Mouse (Mus musculus) midbrain, embryonic 11.5 days (tissue): ENCODE results near the gene Rpap1. TPM values are rescaled to one million over a fixed set of nuclear protein-coding genes. Genes with fewer than 3 reads are reported as not detected.

Experiments
- ATAC-seq: fragments of 200-750 bp; cut with Nextera tagmentation; 2 replicates; pipeline ENCODE4 v1.8.0; 2017; ENCODE audit warnings: moderate TSS enrichment, moderate library complexity; ENCODE audit not compliant: low FRiP score
- DNase-seq: peaks from one replicate; pipeline ENCODE4 v3.0.0; 2015; ENCODE audit warnings: low spot score; ENCODE audit errors: missing footprints
- H3K27ac ChIP-seq: fragments of 300-500 bp; sonication (generic); 2 replicates; pipeline ENCODE4 v1.5.1; 2014; ENCODE audit warnings: low read depth, low read length
- H3K27me3 ChIP-seq: fragments of 300-500 bp; sonication (generic); 2 replicates; pipeline ENCODE4 v1.6.1; 2014; ENCODE audit warnings: mild to moderate bottlenecking, low read length, moderate library complexity, mixed read lengths; ENCODE audit not compliant: control insufficient read depth, insufficient read depth
- H3K36me3 ChIP-seq: fragments of 300-500 bp; sonication (generic); 2 replicates; pipeline ENCODE4 v1.6.1; 2014; ENCODE audit warnings: mild to moderate bottlenecking, low read length, moderate library complexity, mixed read lengths; ENCODE audit not compliant: control insufficient read depth, insufficient read depth
- H3K4me1 ChIP-seq: fragments of 300-500 bp; sonication (generic); 2 replicates; pipeline ENCODE4 v1.6.1; 2014; ENCODE audit warnings: low read length; ENCODE audit not compliant: control insufficient read depth, insufficient read depth
- H3K4me2 ChIP-seq: fragments of 300-500 bp; sonication (generic); 2 replicates; pipeline ENCODE4 v1.6.1; 2014; ENCODE audit warnings: mild to moderate bottlenecking, moderate library complexity
- H3K4me3 ChIP-seq: fragments of 300-500 bp; sonication (generic); 2 replicates; pipeline ENCODE4 v1.5.1; 2014; ENCODE audit warnings: low read depth, low read length
- H3K9ac ChIP-seq: fragments of 300-500 bp; sonication (generic); 2 replicates; pipeline ENCODE4 v1.6.1; 2014; ENCODE audit warnings: low read length
- H3K9me3 ChIP-seq: fragments of 300-500 bp; sonication (generic); 2 replicates; pipeline ENCODE4 v1.6.1; 2016; ENCODE audit warnings: low read length; ENCODE audit not compliant: control insufficient read depth
- WGBS: fragments of 180-500 bp; shearing (Covaris S2); extraction: QIAGEN DNeasy Blood & Tissue Kit; methylation state at CpG from one replicate; pipeline ENCODE4 v1.1.7; 2014; 5-methylcytosine and 5-hydroxymethylcytosine counted together
- polyA plus RNA-seq: library from polyadenylated mRNA; unstranded; fragments of >200 nt; fragmentation: Nextera tagmentation; extraction: Ambion mirVana; gene quantifications from 2 replicates; pipeline ENCODE4 v1.2.1, GENCODE M21; 2014

Gene Rpap1
- polyA plus RNA-seq, 1 experiment from 2014 or later = 22.8 TPM

DNA sequence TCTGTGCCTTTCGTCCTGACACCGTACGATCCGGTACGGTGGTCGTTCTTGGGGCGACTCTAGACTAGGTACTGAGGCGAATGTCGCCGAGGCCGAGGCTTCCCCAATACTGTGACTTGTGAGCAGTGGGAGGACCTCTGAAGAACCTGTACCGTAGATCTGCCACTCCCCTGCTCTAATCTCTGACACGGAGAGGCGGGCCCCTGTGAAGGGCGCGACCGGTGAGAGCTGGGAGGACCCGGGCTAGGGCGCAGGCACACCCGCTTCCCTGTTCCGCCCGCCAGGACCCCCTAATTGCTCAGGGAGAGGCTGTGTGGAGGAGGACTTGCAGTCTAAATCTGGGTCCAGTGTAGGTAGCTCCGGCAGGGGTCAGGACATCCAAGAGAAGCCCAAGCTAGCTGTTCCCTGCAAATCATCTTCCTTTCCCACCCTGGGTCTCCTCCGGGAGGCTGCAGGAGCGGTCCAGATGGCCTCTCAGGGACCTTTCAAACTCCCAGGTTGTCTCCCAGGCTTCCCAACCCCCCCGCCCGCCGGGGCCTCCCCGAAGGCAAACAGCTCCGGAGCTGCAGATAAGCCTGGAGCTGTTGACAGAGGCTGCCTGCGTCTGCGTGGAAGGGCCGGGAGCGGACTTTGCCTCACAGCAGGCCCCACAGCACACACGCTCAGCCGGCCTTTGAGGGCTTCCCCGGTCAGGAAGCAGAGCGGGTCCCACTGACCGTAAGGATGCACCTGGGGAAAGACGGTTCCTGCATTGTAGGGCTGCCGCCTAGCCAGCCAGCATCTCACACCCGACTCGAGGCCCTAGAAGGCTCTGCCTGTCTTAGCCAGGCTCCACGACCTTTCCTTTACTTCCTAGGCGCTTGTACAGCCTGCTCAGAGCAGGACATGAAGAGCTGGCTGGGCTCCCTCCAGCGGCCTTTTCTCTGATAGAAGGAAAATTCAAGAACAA lies 42.9 kb downstream of the Rpap1 start:
- Histone ChIP-seq H3K9ac (0 out of 2 replicates have a peak overlapping the region, but pooled peaks have one; percentile 9), H3K4me1 (peaks cover 28% of the 10 kb centered on the region), H3K27ac (no peak overlapping the region), H3K9me3 (no peaks in the 10 kb centered on the region), H3K36me3 (no peaks in the 10 kb centered on the region), H3K4me2 (peak overlapping the region; percentile 33), H3K4me3 (peak overlapping the region; percentile 14), H3K27me3 (peaks cover 37% of the 10 kb centered on the region)
- whole genome bisulfite sequencing = 2% methylated on average over 44 of the region's 46 CpGs
- DNase-seq = peak; percentile 92
- ATAC-seq = no peak

DNA sequence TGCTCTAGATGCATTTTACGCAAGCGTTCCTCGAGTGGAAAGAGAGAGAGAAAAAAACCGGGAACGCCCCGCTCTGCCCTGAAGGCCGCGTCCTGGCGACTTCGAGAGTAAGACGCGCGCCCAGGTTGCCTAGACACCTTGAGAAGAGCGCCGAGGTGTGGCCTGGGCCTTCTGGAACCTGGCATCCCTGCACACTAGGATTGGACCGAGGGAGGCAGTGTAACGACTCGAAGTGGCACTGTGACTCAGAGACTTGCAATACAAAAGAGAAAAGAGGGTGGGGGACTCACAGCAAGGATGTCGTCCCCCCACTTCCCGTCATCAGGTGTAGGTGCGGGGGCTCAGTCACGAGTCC lies 43.6 kb downstream of the Rpap1 start:
- no peaks in the 10 kb centered on the region for H3K9me3 ChIP-seq
- no peaks in the 10 kb centered on the region for H3K36me3 ChIP-seq
- no peak overlapping the region for H3K9ac ChIP-seq
- WGBS = 5% methylated on average over 22 of the region's 22 CpGs
- DNase-seq (peak; percentile 90), ATAC-seq (no peak)
- H3K4me3 ChIP-seq = peak overlapping the region; percentile 14
- peaks cover 37% of the 10 kb centered on the region for H3K27me3 ChIP-seq
- H3K4me1 ChIP-seq = peaks cover 28% of the 10 kb centered on the region
- peak overlapping the region; percentile 33; the same call in 1 of the 2 replicates for H3K4me2 ChIP-seq
- no peak overlapping the region for H3K27ac ChIP-seq

DNA sequence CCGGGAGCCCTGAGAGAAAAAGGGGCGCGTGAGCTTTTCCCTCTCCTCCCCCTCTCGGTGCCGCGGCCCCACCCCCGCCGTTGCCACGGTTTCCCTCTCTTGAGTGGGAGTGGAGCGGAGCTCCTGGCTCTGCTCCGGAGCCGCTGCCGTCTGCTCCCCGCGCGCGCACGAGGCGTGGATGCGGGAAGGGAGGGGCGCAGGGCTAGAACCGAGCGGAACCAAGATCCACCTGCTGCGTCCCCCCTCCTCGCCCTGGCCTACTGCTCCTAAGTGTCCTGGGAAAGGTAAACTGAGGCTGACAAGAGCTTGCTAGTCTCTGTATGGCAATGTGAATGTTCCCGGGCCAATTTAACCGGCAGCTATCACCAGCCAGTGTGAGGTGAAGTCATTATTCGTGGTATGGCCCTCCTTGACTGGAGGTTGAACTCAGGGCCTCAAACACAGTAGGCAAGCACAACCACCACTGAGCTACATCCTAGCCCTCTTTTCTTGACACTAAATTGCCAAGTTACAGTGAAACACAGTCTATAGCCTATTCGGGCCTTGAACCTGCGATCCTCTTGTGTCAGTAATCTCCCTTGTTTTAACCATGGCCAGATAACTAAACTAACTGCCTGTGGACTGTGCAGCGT lies 44.0 kb downstream of the Rpap1 start:
- peak overlapping the region; percentile 67 for H3K4me3 ChIP-seq
- 8% methylated on average over 25 of the region's 31 CpGs for WGBS
- H3K9ac ChIP-seq = no peak overlapping the region
- no peaks in the 10 kb centered on the region for H3K9me3 ChIP-seq
- ATAC-seq (no peak), DNase-seq (peak; percentile 90)
- no peaks in the 10 kb centered on the region for H3K36me3 ChIP-seq
- peaks cover 28% of the 10 kb centered on the region for H3K4me1 ChIP-seq
- peaks cover 37% of the 10 kb centered on the region for H3K27me3 ChIP-seq
- H3K4me2 ChIP-seq = peak overlapping the region; percentile 99
- H3K27ac ChIP-seq = no peak overlapping the region

DNA sequence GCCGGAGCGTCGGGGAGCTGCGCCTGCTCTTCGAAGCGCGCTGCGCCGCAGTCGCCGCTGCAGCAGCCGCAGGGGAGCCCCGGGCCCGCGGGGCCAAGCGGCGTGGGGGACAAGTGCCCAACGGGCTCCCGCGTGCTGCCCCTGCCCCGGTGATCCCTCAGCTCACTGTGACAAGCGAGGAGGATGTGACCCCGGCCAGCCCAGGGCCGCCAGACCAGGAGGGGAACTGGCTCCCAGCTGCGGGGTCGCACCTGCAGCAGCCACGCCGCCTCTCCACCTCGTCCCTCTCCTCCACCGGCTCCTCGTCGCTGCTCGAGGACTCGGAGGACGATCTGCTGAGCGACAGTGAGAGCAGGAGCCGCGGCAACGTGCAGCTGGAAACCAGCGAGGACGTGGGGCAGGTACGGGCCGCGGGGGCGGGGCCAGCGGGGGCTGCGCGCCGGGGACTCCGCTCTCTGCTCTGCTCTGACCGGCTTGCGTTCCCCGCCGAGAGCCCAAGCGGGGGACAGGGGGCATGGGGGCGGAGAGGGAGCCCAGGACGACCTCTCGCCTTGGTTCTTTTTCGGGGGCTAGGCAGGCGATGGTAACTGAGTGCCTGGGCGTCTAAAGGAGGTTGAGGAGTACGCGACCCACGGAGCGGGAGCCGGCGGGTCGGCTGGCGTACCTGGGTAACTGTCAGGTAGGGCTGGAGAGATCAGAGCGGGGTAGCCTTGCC lies 44.7 kb downstream of the Rpap1 start:
- ATAC-seq = peak; percentile 41
- under 1% methylated on average over 65 of the region's 70 CpGs for WGBS
- Histone ChIP-seq H3K4me2 (peak overlapping the region; percentile 99), H3K36me3 (no peaks in the 10 kb centered on the region), H3K9ac (peak overlapping the region; percentile 61), H3K27me3 (peaks cover 37% of the 10 kb centered on the region), H3K4me1 (peaks cover 28% of the 10 kb centered on the region), H3K4me3 (peak overlapping the region; percentile 67), H3K9me3 (no peaks in the 10 kb centered on the region), H3K27ac (no peak overlapping the region)
- DNase-seq = peak; percentile 94

DNA sequence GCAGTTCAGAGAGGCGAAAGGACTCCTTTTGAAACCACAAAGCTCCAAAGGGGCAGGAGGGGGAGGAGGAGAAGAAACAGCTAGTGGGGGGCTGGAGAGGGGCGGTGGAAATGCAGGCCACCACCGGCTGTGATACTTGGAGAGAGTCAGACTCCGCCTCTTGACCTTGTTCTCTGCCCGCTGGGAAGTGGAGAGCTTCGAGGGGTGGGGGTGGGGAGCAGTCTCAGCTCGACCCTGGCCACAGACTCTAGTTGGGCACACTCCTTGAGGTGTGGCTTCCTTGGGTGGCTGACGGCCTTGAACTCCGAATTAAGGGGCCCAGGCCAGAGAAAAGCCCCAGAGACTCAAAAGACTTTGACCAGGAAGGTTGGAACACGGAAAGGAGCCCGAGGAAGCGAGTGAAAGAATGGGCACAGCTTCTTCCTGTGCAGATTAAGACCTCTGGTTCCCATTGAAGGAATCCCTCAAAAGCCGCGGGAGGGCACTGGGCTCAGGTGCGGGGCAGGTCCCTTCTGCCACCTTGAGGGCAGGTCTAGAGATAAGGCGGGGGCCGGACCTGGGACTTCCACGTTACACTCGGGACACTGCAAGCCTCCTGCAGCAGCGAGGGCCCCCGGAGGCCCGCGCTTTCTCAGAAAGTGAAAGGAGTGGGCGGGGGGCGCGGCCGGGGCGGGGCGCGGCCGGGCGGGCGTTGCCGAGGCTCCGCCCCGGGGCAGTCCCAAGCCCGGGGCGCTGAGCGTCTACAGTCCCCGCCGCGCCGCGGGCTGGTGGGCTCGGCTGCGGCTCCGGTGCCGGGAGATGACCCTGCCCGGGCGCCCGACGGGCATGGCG lies 45.5 kb downstream of the Rpap1 start, which contains the start of gene Itpka:
Gene Itpka (plus strand): TSS at position 757 of the 831 bp plus-strand sequence.
- H3K9ac ChIP-seq = peak within 1 kb of the TSS; percentile 61
- H3K27me3 ChIP-seq = peaks cover 37% of the 10 kb centered on the region

DNA sequence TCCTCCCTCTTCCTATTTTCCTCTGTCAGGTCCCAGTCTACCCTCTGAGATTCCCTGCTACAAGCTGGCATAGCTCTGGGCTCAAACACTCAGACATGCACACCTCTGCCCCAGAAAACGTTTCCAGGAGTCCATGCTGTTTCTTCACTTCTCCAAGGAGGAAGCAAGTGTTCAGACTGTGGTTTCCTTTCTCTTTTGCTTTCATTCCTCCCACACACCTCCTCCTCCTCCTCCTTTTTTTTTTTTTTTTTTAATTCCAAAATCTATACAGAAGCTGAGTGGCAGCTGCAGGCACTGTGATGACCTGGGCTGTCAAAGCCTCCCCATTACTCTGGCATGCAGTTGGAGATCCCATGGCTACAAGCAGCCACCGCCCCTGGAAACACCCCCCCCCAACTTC lies 46.8 kb downstream of the Rpap1 start:
- Histone ChIP-seq H3K36me3 (no peaks in the 10 kb centered on the region), H3K4me3 (no peak overlapping the region), H3K27ac (no peak overlapping the region), H3K9me3 (no peaks in the 10 kb centered on the region), H3K4me2 (no peak overlapping the region), H3K9ac (no peak overlapping the region), H3K4me1 (peaks cover 28% of the 10 kb centered on the region), H3K27me3 (peaks cover 33% of the 10 kb centered on the region)
- no peak for DNase-seq
- no peak for ATAC-seq
- 20% methylated on average over 2 of the region's 2 CpGs for WGBS

More for the DNA sequence above, 45.5 kb downstream of the Rpap1 start, which contains the start of gene Itpka:
- WGBS = under 1% methylated on average over 53 of the region's 53 CpGs
- H3K4me3 ChIP-seq = peak within 1 kb of the TSS; percentile 67
- DNase-seq (peak; percentile 98), ATAC-seq (peak; percentile 85)
- H3K36me3 ChIP-seq = no peaks in the 10 kb centered on the region
- H3K27ac ChIP-seq = peak within 1 kb of the TSS; percentile 32
- H3K9me3 ChIP-seq = no peaks in the 10 kb centered on the region
- peak within 1 kb of the TSS; percentile 99 for H3K4me2 ChIP-seq
- H3K4me1 ChIP-seq = peaks cover 28% of the 10 kb centered on the region

DNA sequence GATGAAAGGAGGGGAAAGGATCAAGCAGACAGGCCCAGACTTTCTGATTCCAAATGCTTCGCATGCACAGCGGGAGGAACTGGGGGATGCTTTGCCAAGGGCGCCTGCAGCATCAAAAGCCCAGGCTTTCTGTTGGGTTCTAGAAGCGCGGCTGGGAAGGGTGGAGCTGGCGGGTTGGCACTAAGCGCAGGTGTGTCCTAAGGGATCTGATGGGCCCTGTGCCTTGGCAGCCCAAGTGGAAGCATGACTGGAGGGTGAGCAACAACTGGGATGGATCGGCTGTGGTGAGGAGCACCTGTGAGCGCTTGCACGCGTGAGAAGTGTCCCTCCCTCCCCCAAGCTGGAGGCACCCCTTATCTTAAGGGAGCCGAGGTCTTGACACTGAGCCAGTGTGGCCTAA lies 50.2 kb downstream of the Rpap1 start:
- Histone ChIP-seq H3K4me2 (no peak overlapping the region), H3K4me3 (no peak overlapping the region), H3K27ac (no peak overlapping the region), H3K9me3 (no peaks in the 10 kb centered on the region), H3K27me3 (no peaks in the 10 kb centered on the region), H3K9ac (no peak overlapping the region), H3K4me1 (peaks cover 4% of the 10 kb centered on the region; the same call in 1 of the 2 replicates), H3K36me3 (peaks cover 6% of the 10 kb centered on the region)
- no peak for ATAC-seq
- WGBS = 30% methylated on average over 12 of the region's 12 CpGs
- DNase-seq = no peak

DNA sequence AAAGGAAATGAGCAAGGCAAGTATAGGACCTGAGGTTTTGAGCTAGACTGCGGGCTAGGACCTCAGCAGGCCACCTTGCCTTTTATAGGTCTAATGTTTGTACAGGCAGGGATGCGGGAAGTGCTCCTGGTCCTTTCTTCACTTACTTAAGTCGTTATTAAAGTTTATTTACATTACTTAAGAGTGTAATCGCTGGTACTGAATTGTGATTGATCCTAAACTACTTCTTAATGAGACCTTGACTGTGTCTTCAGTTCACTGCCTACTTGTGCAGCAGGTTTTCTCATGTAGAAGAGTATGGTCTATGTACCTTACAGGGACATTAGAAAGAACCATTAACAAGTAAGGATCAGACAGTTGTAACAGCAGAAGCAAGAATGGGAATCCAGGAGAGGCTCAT lies 56.6 kb downstream of the Rpap1 start:
- Histone ChIP-seq H3K9ac (no peak overlapping the region), H3K4me2 (no peak overlapping the region), H3K9me3 (no peaks in the 10 kb centered on the region), H3K4me3 (no peak overlapping the region), H3K4me1 (no peaks in the 10 kb centered on the region), H3K27me3 (no peaks in the 10 kb centered on the region), H3K36me3 (peaks cover 26% of the 10 kb centered on the region), H3K27ac (no peak overlapping the region)
- 93% methylated on average over 4 of the region's 4 CpGs for WGBS
- DNase-seq (no peak), ATAC-seq (no peak)
